ENCODE assay signal across 13 mouse cellular contexts in the genomic region with DNA sequence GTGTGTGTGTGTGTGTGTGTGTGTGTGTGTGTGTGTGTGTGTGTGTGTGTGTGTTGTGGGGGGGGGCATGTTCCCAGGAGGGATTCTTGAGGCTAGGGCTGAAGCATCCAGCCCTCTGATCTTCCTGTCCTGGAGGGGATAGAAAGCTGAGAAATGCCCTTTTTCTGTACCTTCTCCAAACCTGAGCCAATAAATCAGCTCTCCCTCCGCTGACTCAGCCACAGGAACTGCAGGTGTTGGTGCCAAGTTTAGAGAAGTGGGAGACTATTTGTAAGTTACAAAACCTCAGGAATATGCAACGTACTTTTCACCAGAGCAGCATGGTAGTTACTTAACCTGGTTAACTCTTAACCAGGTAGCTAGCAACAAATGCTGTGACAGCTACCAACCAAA.
DNase-seq lines count a peak whose midpoint lies in the region; ATAC-seq and TF ChIP-seq lines count a peak whose summit lies in the region.
"Had no signal": no experiment of that assay in that cellular context is flagged by ENCODE, and none has a peak within 500 bp of the region (broad histone marks: within the 10 kb centered on the region; RNA-seq: fewer than 3 reads in every experiment).

No protein-coding gene starts in this region.

- H3K27me3 ChIP-seq in hindbrain, embryonic 10.5 days (ENCODE audit: insufficient read depth, poor library complexity, severe bottlenecking): no peaks in the 10 kb centered on the region
- H3K27me3 ChIP-seq in hindbrain, embryonic 14.5 days (ENCODE audit: control insufficient read depth, insufficient read depth, low read length): no peaks in the 10 kb centered on the region
- H3K27me3 ChIP-seq: forebrain, embryonic 13.5 days had no signal

- peak overlapping the region; percentile 74 for H3K27ac ChIP-seq in hindbrain, embryonic 10.5 days
- H3K27ac ChIP-seq in hindbrain, embryonic 14.5 days: no peak overlapping the region
- H3K27ac ChIP-seq in embryonic fibroblast, embryonic 13.5 days (ENCODE audit: insufficient read depth, low read length): peak overlapping the region; percentile 91; the same call in 1 of the 2 replicates
- H3K27ac ChIP-seq: forebrain, embryonic 13.5 days had no signal

- 82% methylated on average over 2 of the region's 2 CpGs for WGBS in hindbrain, embryonic 10.5 days
- 71% methylated on average over 2 of the region's 2 CpGs for WGBS in hindbrain, embryonic 14.5 days

- H3K9me3 ChIP-seq in hindbrain, embryonic 10.5 days: 0 out of 2 replicates have a peak, but pooled peaks cover 3% of the 10 kb centered on the region
- no peaks in the 10 kb centered on the region for H3K9me3 ChIP-seq in hindbrain, embryonic 14.5 days (ENCODE audit: control insufficient read depth, low read length)
- H3K9me3 ChIP-seq: forebrain, embryonic 13.5 days had no signal

- H3K9ac ChIP-seq in hindbrain, embryonic 14.5 days: no peak overlapping the region
- H3K9ac ChIP-seq: forebrain, embryonic 13.5 days had no signal

- H3K4me2 ChIP-seq in hindbrain, embryonic 14.5 days (replicated peaks): no peak overlapping the region
- H3K4me2 ChIP-seq: forebrain, embryonic 13.5 days had no signal

- peaks cover 38% of the 10 kb centered on the region for H3K4me1 ChIP-seq in hindbrain, embryonic 10.5 days (replicated peaks)
- peaks cover 11% of the 10 kb centered on the region; the same call in 1 of the 2 replicates for H3K4me1 ChIP-seq in hindbrain, embryonic 14.5 days (replicated peaks; ENCODE audit: control insufficient read depth, insufficient read depth, low read length)
- peaks cover 28% of the 10 kb centered on the region for H3K4me1 ChIP-seq in embryonic fibroblast, embryonic 13.5 days (ENCODE audit: control insufficient read depth, insufficient read depth, low read length)
- H3K4me1 ChIP-seq: forebrain, embryonic 13.5 days had no signal

- ATAC-seq in hindbrain, embryonic 14.5 days (ENCODE audit: low FRiP score): no peak
- ATAC-seq: forebrain, embryonic 13.5 days had no signal

- no peaks in the 10 kb centered on the region for H3K36me3 ChIP-seq in hindbrain, embryonic 10.5 days
- no peaks in the 10 kb centered on the region for H3K36me3 ChIP-seq in hindbrain, embryonic 14.5 days (replicated peaks; ENCODE audit: control insufficient read depth, insufficient read depth)

- TF ChIP-seq CTCF in embryonic fibroblast, embryonic 13.5 days (IDR thresholded peaks at IDR 0.05; ENCODE audit: borderline replicate concordance, insufficient read depth, low read length): no peak

- DNase-seq in hindbrain, embryonic 10.5 days (ENCODE audit: low spot score): no peak
- DNase-seq in hindbrain, embryonic 14.5 days (ENCODE audit: low spot score): no peak
- DNase-seq in 3134 (ENCODE audit: extremely low read depth, insufficient read length, low spot score): peak; percentile 64
- DNase-seq in 3T3-L1 (ENCODE audit: low read depth, low spot score): peak; percentile 94
- DNase-seq in retina, postnatal 1 day: no peak
- no peak for DNase-seq in ovary, adult 18-20 months (ENCODE audit: low spot score)
- no peak for DNase-seq in thymus, postnatal 10 days (ENCODE audit: low spot score in 2 of 2)
- DNase-seq: gastrocnemius, postnatal 25 days; kidney, postnatal 4 days; spleen, adult 18-20 months; thymus, adult 2 months had no signal

- H3K4me3 ChIP-seq in hindbrain, embryonic 10.5 days: no peak overlapping the region
- H3K4me3 ChIP-seq in hindbrain, embryonic 14.5 days (replicated peaks; ENCODE audit: low read length): no peak overlapping the region
- H3K4me3 ChIP-seq in embryonic fibroblast, embryonic 13.5 days (ENCODE audit: insufficient read depth, low read length): no peak overlapping the region
- H3K4me3 ChIP-seq: forebrain, embryonic 13.5 days had no signal

- TF ChIP-seq POLR2A in embryonic fibroblast, embryonic 13.5 days (IDR thresholded peaks at IDR 0.05; ENCODE audit: low read depth, low read length): no peak

Comparison
In these comparisons a context has a peak if more than half of its experiments do, and no peak if none do; other contexts are left out.
1. DNase-seq: peak in 3134 (single experiment) and 3T3-L1 (single experiment); none in hindbrain, embryonic 10.5 days (single experiment), hindbrain, embryonic 14.5 days (single experiment), retina, postnatal 1 day (single experiment), ovary, adult 18-20 months (single experiment) and thymus, postnatal 10 days (0 of 2).